Mouse (Mus musculus): ENCODE data around the gene Lrrc4c. TPM values are rescaled to one million over a fixed set of nuclear protein-coding genes. Genes with fewer than 3 reads are reported as not detected.

The Lrrc4c gene
- polyA plus RNA-seq, 1 experiment from 2014 or later = 6.7 TPM

GRCm38 (mm10) chr2:97545946-97546345, 1228.0 kb downstream of the Lrrc4c start:
- ATAC-seq (replicated peaks; ENCODE audit: low FRiP score) (no peak), DNase-seq (ENCODE audit: low spot score) (no peak)
- no peaks in the 10 kb centered on the region for H3K4me1 ChIP-seq (replicated peaks; ENCODE audit: control insufficient read depth, insufficient read depth, low read length)
- WGBS = 93% methylated on average over 1 of the region's 1 CpGs
- H3K4me3 ChIP-seq (ENCODE audit: low read depth, low read length) = no peak overlapping the region
- no peaks in the 10 kb centered on the region for H3K27me3 ChIP-seq (ENCODE audit: control insufficient read depth, insufficient read depth, low read length)
- no peaks in the 10 kb centered on the region for H3K36me3 ChIP-seq (ENCODE audit: control insufficient read depth, insufficient read depth, low read length)
- H3K4me2 ChIP-seq (ENCODE audit: low read depth, low read length, severe bottlenecking) = no peak overlapping the region
- no peak overlapping the region for H3K27ac ChIP-seq (ENCODE audit: low read depth, low read length)
- H3K9ac ChIP-seq (ENCODE audit: low read length) = no peak overlapping the region
- no peaks in the 10 kb centered on the region for H3K9me3 ChIP-seq (ENCODE audit: control insufficient read depth, low read length)

- no peak overlapping the region for H3K4me2 ChIP-seq (ENCODE audit: low read depth, low read length, severe bottlenecking)
Observed at GRCm38 (mm10) chr2:97564509-97564908, 1246.5 kb downstream of the Lrrc4c start.

DNA sequence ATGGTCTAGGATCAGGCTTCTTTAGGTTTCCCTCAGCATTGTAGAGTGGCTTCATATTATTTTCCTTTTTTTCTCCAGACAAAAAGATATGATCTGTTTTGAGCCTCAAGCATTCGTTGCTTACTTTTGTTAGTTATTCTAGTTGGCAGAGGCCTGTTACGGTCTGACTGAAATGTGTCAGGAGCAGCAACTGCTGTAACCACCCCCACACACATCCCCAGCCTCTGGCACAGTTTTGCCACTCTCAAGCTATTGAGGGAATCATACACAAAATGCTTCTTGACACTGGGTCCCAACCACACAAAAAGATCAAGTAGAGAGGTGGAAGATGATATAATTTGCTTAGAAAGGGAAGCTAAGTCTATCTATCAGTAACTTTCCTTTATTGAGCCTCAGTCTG, 1251.0 kb downstream of the Lrrc4c start:
- H3K9ac ChIP-seq (ENCODE audit: low read length) = no peak overlapping the region
- no peaks in the 10 kb centered on the region for H3K36me3 ChIP-seq (ENCODE audit: control insufficient read depth, insufficient read depth, low read length)
- H3K9me3 ChIP-seq (ENCODE audit: control insufficient read depth, low read length) = no peaks in the 10 kb centered on the region
- DNase-seq (ENCODE audit: low spot score) (no peak), ATAC-seq (replicated peaks; ENCODE audit: low FRiP score) (no peak)
- no peak overlapping the region for H3K27ac ChIP-seq (ENCODE audit: low read depth, low read length)
- no peak overlapping the region for H3K4me3 ChIP-seq (ENCODE audit: low read depth, low read length)
- no peaks in the 10 kb centered on the region for H3K4me1 ChIP-seq (replicated peaks; ENCODE audit: control insufficient read depth, insufficient read depth, low read length)
- H3K27me3 ChIP-seq (ENCODE audit: control insufficient read depth, insufficient read depth, low read length) = no peaks in the 10 kb centered on the region
- WGBS = 95% methylated on average over 2 of the region's 2 CpGs
- no peak overlapping the region for H3K4me2 ChIP-seq (ENCODE audit: low read depth, low read length, severe bottlenecking)

More at GRCm38 (mm10) chr2:97564509-97564908, 1246.5 kb downstream of the Lrrc4c start:
- Histone ChIP-seq H3K9me3 (ENCODE audit: control insufficient read depth, low read length) (no peaks in the 10 kb centered on the region), H3K27me3 (ENCODE audit: control insufficient read depth, insufficient read depth, low read length) (no peaks in the 10 kb centered on the region), H3K36me3 (ENCODE audit: control insufficient read depth, insufficient read depth, low read length) (no peaks in the 10 kb centered on the region), H3K27ac (ENCODE audit: low read depth, low read length) (no peak overlapping the region), H3K4me3 (ENCODE audit: low read depth, low read length) (no peak overlapping the region), H3K9ac (ENCODE audit: low read length) (no peak overlapping the region), H3K4me1 (replicated peaks; ENCODE audit: control insufficient read depth, insufficient read depth, low read length) (no peaks in the 10 kb centered on the region)
- no peak for ATAC-seq (replicated peaks; ENCODE audit: low FRiP score)
- 56% methylated on average over 2 of the region's 2 CpGs for WGBS
- no peak for DNase-seq (ENCODE audit: low spot score)

- Histone ChIP-seq H3K36me3 (ENCODE audit: control insufficient read depth, insufficient read depth, low read length) (no peaks in the 10 kb centered on the region), H3K9ac (ENCODE audit: low read length) (no peak overlapping the region), H3K27ac (ENCODE audit: low read depth, low read length) (no peak overlapping the region), H3K27me3 (ENCODE audit: control insufficient read depth, insufficient read depth, low read length) (no peaks in the 10 kb centered on the region), H3K4me2 (ENCODE audit: low read depth, low read length, severe bottlenecking) (no peak overlapping the region), H3K4me3 (ENCODE audit: low read depth, low read length) (no peak overlapping the region), H3K4me1 (replicated peaks; ENCODE audit: control insufficient read depth, insufficient read depth, low read length) (no peaks in the 10 kb centered on the region), H3K9me3 (ENCODE audit: control insufficient read depth, low read length) (no peaks in the 10 kb centered on the region)
- ATAC-seq (replicated peaks; ENCODE audit: low FRiP score) (no peak), DNase-seq (ENCODE audit: low spot score) (no peak)
Observed at GRCm38 (mm10) chr2:97574921-97575320, 1257.0 kb downstream of the Lrrc4c start.

DNA sequence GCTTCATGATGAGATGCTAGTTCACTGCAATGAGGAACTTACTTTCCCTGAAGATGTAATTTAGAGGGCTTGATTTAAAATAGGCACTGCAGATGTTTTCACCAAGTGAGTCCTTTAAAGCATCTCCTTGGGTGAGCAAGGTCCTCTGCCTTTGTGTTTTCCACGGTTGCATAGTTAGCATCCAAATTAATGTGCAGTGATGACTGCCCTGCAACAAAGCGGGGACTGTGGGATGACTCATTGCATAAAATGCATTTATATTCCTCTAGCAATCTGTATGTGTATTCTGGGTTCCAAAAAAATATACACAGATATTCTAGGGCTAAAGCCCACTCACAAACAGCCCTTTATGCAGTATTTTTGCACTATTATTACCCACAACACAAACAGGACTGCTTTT, 1263.2 kb downstream of the Lrrc4c start:
- Histone ChIP-seq H3K9ac (ENCODE audit: low read length) (no peak overlapping the region), H3K27ac (ENCODE audit: low read depth, low read length) (no peak overlapping the region), H3K4me2 (ENCODE audit: low read depth, low read length, severe bottlenecking) (no peak overlapping the region), H3K27me3 (ENCODE audit: control insufficient read depth, insufficient read depth, low read length) (no peaks in the 10 kb centered on the region), H3K4me1 (replicated peaks; ENCODE audit: control insufficient read depth, insufficient read depth, low read length) (no peaks in the 10 kb centered on the region), H3K9me3 (ENCODE audit: control insufficient read depth, low read length) (no peaks in the 10 kb centered on the region), H3K4me3 (ENCODE audit: low read depth, low read length) (no peak overlapping the region), H3K36me3 (ENCODE audit: control insufficient read depth, insufficient read depth, low read length) (no peaks in the 10 kb centered on the region)
- 61% methylated on average over 2 of the region's 2 CpGs for WGBS
- DNase-seq (ENCODE audit: low spot score) (no peak), ATAC-seq (replicated peaks; ENCODE audit: low FRiP score) (no peak)

- ATAC-seq (replicated peaks; ENCODE audit: low FRiP score) (no peak), DNase-seq (ENCODE audit: low spot score) (no peak)
- no peak overlapping the region for H3K4me3 ChIP-seq (ENCODE audit: low read depth, low read length)
- H3K36me3 ChIP-seq (ENCODE audit: control insufficient read depth, insufficient read depth, low read length) = no peaks in the 10 kb centered on the region
- WGBS = 92% methylated on average over 3 of the region's 3 CpGs
- no peak overlapping the region for H3K27ac ChIP-seq (ENCODE audit: low read depth, low read length)
- no peak overlapping the region for H3K4me2 ChIP-seq (ENCODE audit: low read depth, low read length, severe bottlenecking)
- no peaks in the 10 kb centered on the region for H3K9me3 ChIP-seq (ENCODE audit: control insufficient read depth, low read length)
- H3K4me1 ChIP-seq (replicated peaks; ENCODE audit: control insufficient read depth, insufficient read depth, low read length) = no peaks in the 10 kb centered on the region
- no peak overlapping the region for H3K9ac ChIP-seq (ENCODE audit: low read length)
- H3K27me3 ChIP-seq (ENCODE audit: control insufficient read depth, insufficient read depth, low read length) = no peaks in the 10 kb centered on the region
Observed at GRCm38 (mm10) chr2:97586322-97586721, 1268.4 kb downstream of the Lrrc4c start.

- Histone ChIP-seq H3K36me3 (ENCODE audit: control insufficient read depth, insufficient read depth, low read length) (no peaks in the 10 kb centered on the region), H3K4me3 (ENCODE audit: low read depth, low read length) (no peak overlapping the region), H3K9me3 (ENCODE audit: control insufficient read depth, low read length) (no peaks in the 10 kb centered on the region), H3K9ac (ENCODE audit: low read length) (no peak overlapping the region), H3K4me1 (replicated peaks; ENCODE audit: control insufficient read depth, insufficient read depth, low read length) (no peaks in the 10 kb centered on the region), H3K27me3 (ENCODE audit: control insufficient read depth, insufficient read depth, low read length) (no peaks in the 10 kb centered on the region), H3K27ac (ENCODE audit: low read depth, low read length) (no peak overlapping the region), H3K4me2 (ENCODE audit: low read depth, low read length, severe bottlenecking) (no peak overlapping the region)
- WGBS = 90% methylated on average over 3 of the region's 3 CpGs
- ATAC-seq (replicated peaks; ENCODE audit: low FRiP score) (no peak), DNase-seq (ENCODE audit: low spot score) (no peak)
Observed at GRCm38 (mm10) chr2:97590563-97590962, 1272.6 kb downstream of the Lrrc4c start.

- no peaks in the 10 kb centered on the region for H3K27me3 ChIP-seq (ENCODE audit: control insufficient read depth, insufficient read depth, low read length)
- no peaks in the 10 kb centered on the region for H3K36me3 ChIP-seq (ENCODE audit: control insufficient read depth, insufficient read depth, low read length)
- no peak overlapping the region for H3K9ac ChIP-seq (ENCODE audit: low read length)
- no peak overlapping the region for H3K27ac ChIP-seq (ENCODE audit: low read depth, low read length)
- 64% methylated on average over 3 of the region's 3 CpGs for WGBS
- no peaks in the 10 kb centered on the region for H3K4me1 ChIP-seq (replicated peaks; ENCODE audit: control insufficient read depth, insufficient read depth, low read length)
- no peak overlapping the region for H3K4me3 ChIP-seq (ENCODE audit: low read depth, low read length)
- ATAC-seq (replicated peaks; ENCODE audit: low FRiP score) (no peak), DNase-seq (ENCODE audit: low spot score) (no peak)
- no peaks in the 10 kb centered on the region for H3K9me3 ChIP-seq (ENCODE audit: control insufficient read depth, low read length)
- no peak overlapping the region for H3K4me2 ChIP-seq (ENCODE audit: low read depth, low read length, severe bottlenecking)
Observed at GRCm38 (mm10) chr2:97604182-97604581, 1286.2 kb downstream of the Lrrc4c start.

DNA sequence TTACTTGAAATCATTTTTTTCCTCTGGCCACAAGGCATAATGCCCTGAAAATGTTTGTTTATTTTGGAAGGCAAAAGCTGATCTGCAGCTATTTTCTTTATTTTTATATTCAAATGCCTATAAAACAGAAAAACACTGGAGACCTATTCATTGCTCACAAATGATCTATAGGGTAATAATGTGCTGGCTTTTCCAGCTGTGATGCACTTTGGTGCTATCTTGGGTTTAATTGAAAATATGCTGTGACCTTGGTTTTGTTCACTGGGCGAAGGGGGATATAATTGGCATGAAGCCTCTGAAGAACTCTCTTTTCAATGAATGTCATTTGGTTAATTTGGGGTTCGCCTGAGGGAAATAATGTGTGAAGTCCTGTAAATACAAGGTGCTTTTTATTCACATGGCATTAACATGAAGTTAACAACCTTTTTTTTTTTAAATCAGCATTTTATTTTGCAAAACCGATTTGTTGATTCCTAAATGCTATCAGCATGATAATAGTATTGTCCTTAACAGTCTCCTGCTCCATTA, 1286.8 kb downstream of the Lrrc4c start:
- WGBS = 30% methylated on average over 3 of the region's 3 CpGs
- H3K27me3 ChIP-seq (ENCODE audit: control insufficient read depth, insufficient read depth, low read length) = no peaks in the 10 kb centered on the region
- ATAC-seq (replicated peaks; ENCODE audit: low FRiP score) (no peak), DNase-seq (ENCODE audit: low spot score) (no peak)
- H3K9me3 ChIP-seq (ENCODE audit: control insufficient read depth, low read length) = no peaks in the 10 kb centered on the region
- no peak overlapping the region for H3K4me2 ChIP-seq (ENCODE audit: low read depth, low read length, severe bottlenecking)
- H3K4me1 ChIP-seq (replicated peaks; ENCODE audit: control insufficient read depth, insufficient read depth, low read length) = no peaks in the 10 kb centered on the region
- H3K9ac ChIP-seq (ENCODE audit: low read length) = no peak overlapping the region
- no peak overlapping the region for H3K27ac ChIP-seq (ENCODE audit: low read depth, low read length)
- H3K36me3 ChIP-seq (ENCODE audit: control insufficient read depth, insufficient read depth, low read length) = no peaks in the 10 kb centered on the region
- H3K4me3 ChIP-seq (ENCODE audit: low read depth, low read length) = no peak overlapping the region

All from forebrain, embryonic 11.5 days (tissue).